Comparison of ENCODE assay signal across 11 mouse cellular contexts in the genomic region with DNA sequence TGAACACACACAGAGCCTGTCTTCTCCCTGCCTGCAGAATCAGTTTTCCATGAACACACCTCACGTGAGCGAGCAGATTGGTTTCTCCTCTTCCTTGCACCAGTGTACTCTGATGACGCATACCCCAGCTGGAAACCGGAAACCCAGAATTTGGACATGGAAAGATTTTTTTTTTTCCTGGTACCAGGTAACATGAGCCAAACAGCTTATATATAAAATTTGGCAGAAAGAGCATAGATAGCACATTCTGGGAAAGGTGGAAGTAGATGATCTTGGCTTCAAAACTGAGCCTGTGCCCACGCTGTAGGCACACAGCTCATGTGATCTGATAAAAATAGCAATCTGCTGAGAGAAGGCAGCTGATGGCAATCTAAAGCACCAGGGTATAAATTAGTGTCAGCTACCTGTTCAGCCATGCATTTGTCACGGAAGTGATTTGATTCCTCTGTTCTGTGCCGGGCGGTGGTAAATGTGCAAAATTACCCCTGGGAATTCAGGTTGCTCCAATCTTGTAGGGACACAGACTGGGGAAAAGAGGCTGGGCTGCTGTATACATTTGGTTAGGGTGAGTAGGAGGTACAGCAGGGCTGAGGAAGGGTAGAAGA. TPM values are rescaled to one million over a fixed set of nuclear protein-coding genes. Genes with fewer than 3 reads are reported as not detected.
DNase-seq lines count a peak whose midpoint lies in the region; ATAC-seq lines count a peak whose summit lies in the region.
"Had no signal": no experiment of that assay in that cellular context is flagged by ENCODE, and none has a peak within 500 bp of the region (broad histone marks: within the 10 kb centered on the region; RNA-seq: fewer than 3 reads in every experiment).

No protein-coding gene starts in this region.

- 63% methylated on average over 8 of the region's 8 CpGs for WGBS in neural tube, embryonic 14.5 days
- 64% methylated on average over 8 of the region's 8 CpGs for WGBS in hindbrain, embryonic 16.5 days

- no peak overlapping the region for H3K4me3 ChIP-seq in neural tube, embryonic 14.5 days (ENCODE audit: low read depth, low read length)
- no peak overlapping the region for H3K4me3 ChIP-seq in hindbrain, embryonic 16.5 days (ENCODE audit: low read length)
- H3K4me3 ChIP-seq: heart, embryonic 13.5 days had no signal

- 0 out of 2 replicates have a peak, but pooled peaks cover 2% of the 10 kb centered on the region for H3K9me3 ChIP-seq in neural tube, embryonic 14.5 days (ENCODE audit: control insufficient read depth, low read length)
- 0 out of 2 replicates have a peak, but pooled peaks cover 2% of the 10 kb centered on the region for H3K9me3 ChIP-seq in hindbrain, embryonic 16.5 days (ENCODE audit: control insufficient read depth, low read length)

- DNase-seq in cerebellum, postnatal 4 days (ENCODE audit: low spot score in 2 of 2) = no peak
- DNase-seq in neural tube, embryonic 10.5 days (ENCODE audit: extremely low spot score, low spot score) = no peak
- peak; percentile 60 to 72 for DNase-seq in right cerebral cortex, postnatal 10 days (ENCODE audit: low spot score in 2 of 2)
- no peak for DNase-seq in T-cell, adult 2 months (ENCODE audit: low spot score)
- no peak for DNase-seq in spleen, adult 12 weeks (ENCODE audit: low spot score)
- DNase-seq: lung, postnatal 4 days had no signal

- H3K27ac ChIP-seq in neural tube, embryonic 14.5 days (ENCODE audit: low read depth, low read length) = no peak overlapping the region
- H3K27ac ChIP-seq in hindbrain, embryonic 16.5 days (ENCODE audit: low read depth, low read length) = no peak overlapping the region
- H3K27ac ChIP-seq: heart, embryonic 13.5 days had no signal

- no peak overlapping the region for H3K9ac ChIP-seq in neural tube, embryonic 14.5 days (replicated peaks; ENCODE audit: low read depth, low read length)
- H3K9ac ChIP-seq in hindbrain, embryonic 16.5 days (ENCODE audit: low read depth, low read length) = no peak overlapping the region
- H3K9ac ChIP-seq: heart, embryonic 13.5 days had no signal

- H3K4me1 ChIP-seq in neural tube, embryonic 14.5 days (ENCODE audit: control insufficient read depth, insufficient read depth, low read length) = no peaks in the 10 kb centered on the region
- peaks cover 2% of the 10 kb centered on the region; the same call in 1 of the 2 replicates for H3K4me1 ChIP-seq in hindbrain, embryonic 16.5 days (ENCODE audit: control insufficient read depth, insufficient read depth, low read depth, low read length)
- H3K4me1 ChIP-seq: heart, embryonic 13.5 days had no signal

- no peaks in the 10 kb centered on the region for H3K36me3 ChIP-seq in neural tube, embryonic 14.5 days (ENCODE audit: control insufficient read depth, insufficient read depth, low read length)
- no peaks in the 10 kb centered on the region for H3K36me3 ChIP-seq in hindbrain, embryonic 16.5 days (ENCODE audit: control insufficient read depth, insufficient read depth, low read length)
- H3K36me3 ChIP-seq: heart, embryonic 13.5 days had no signal

- peak; percentile 82 for ATAC-seq in cerebellum, adult (ENCODE audit: insufficient number of reproducible peaks, low FRiP score, low TSS enrichment)
- peak; percentile 34; the same call in 1 of the 2 replicates for ATAC-seq in neural tube, embryonic 14.5 days (ENCODE audit: low read depth)
- peak; percentile 75 for ATAC-seq in hindbrain, embryonic 16.5 days

- H3K4me2 ChIP-seq in neural tube, embryonic 14.5 days (ENCODE audit: low read depth, low read length) = no peak overlapping the region
- H3K4me2 ChIP-seq in hindbrain, embryonic 16.5 days (ENCODE audit: low read length) = peak overlapping the region; percentile 16; the same call in 1 of the 2 replicates
- H3K4me2 ChIP-seq: heart, embryonic 13.5 days had no signal

- no peaks in the 10 kb centered on the region for H3K27me3 ChIP-seq in neural tube, embryonic 14.5 days (ENCODE audit: control insufficient read depth, insufficient read depth, low read length)
- no peaks in the 10 kb centered on the region for H3K27me3 ChIP-seq in hindbrain, embryonic 16.5 days (replicated peaks; ENCODE audit: control insufficient read depth, insufficient read depth, low read length)

RNA-seq across cellular contexts. Expression of a gene that starts 35.2 kb away (rescaled TPM):
- not detected in 2 replicates for polyA plus RNA-seq in neural tube, embryonic 14.5 days (2014; fragmentation: Nextera tagmentation; extraction: Ambion mirVana)
- 0.06 and 0.37 TPM in 2 replicates for polyA plus RNA-seq in hindbrain, embryonic 16.5 days (2015; fragmentation: Nextera tagmentation; extraction: Ambion mirVana)
- polyA plus RNA-seq: embryonic facial prominence, embryonic 11.5 days; heart, embryonic 13.5 days had no signal

Comparison
In these comparisons a context has a peak if more than half of its experiments do, and no peak if none do; other contexts are left out.
1. DNase-seq: peak in right cerebral cortex, postnatal 10 days (2 of 2); none in cerebellum, postnatal 4 days (0 of 2), neural tube, embryonic 10.5 days (single experiment), T-cell, adult 2 months (single experiment) and spleen, adult 12 weeks (single experiment).
2. Peak in every context shown above with its lines, with median percentiles within 50 percentile points of each other: ATAC-seq.